Mouse (Mus musculus): ENCODE data around the gene Synpr. TPM values are rescaled to one million over a fixed set of nuclear protein-coding genes. Genes with fewer than 3 reads are reported as not detected.

The Synpr gene
- total and polyA plus RNA-seq, 3 experiments = not detected

GRCm38 (mm10) chr14:13368309-13368708 lies 83.7 kb downstream of the Synpr start:
- dilution Hi-C loops (cut with MboI; ENCODE audit: extremely low pct_ligation_motif_present, extremely low pct_unique_long_range_greater_than_20kb, low sequenced_read_pairs) = no loop called here
- H3K36me3 ChIP-seq (replicated peaks in 1 of 2; ENCODE audit: control insufficient read depth in 1 of 2, insufficient read depth in 1 of 2, low read length in 1 of 2) = no peaks in the 10 kb centered on the region
- in situ Hi-C loops (cut with MboI; ENCODE audit: low pct_ligation_motif_present, low pct_unique_long_range_greater_than_20kb, low sequenced_read_pairs) = loop anchor here (25.0 kb wide), 1 partner anchor 544 kb away; the partner anchor contains the start of gene Gm281
- DNase-seq (ENCODE audit: extremely low read depth) = no peak
- no peaks in the 10 kb centered on the region for H3K27me3 ChIP-seq (replicated peaks)
- no peak overlapping the region for H3K4me3 ChIP-seq (replicated peaks in 1 of 3; ENCODE audit: low read depth in 2 of 3, low read length in 2 of 3, poor library complexity in 1 of 3)
- no peak overlapping the region for H3K9ac ChIP-seq (ENCODE audit: insufficient read depth, low read depth)
- H3K79me2 ChIP-seq (replicated peaks; ENCODE audit: control insufficient read depth, extremely low read depth, insufficient read depth, poor library complexity, severe bottlenecking) = no peaks in the 10 kb centered on the region
- TF ChIP-seq CTCF (conservative IDR thresholded peaks at IDR 0.05 in 1 of 2, IDR thresholded peaks at IDR 0.05 in 1 of 2; ENCODE audit: low read depth in 2 of 2, low read length in 2 of 2) (peak in 1 of 2 experiments; percentile 49; a peak in 2 of 4 replicates), SMC3 (IDR thresholded peaks at IDR 0.05; ENCODE audit: low read depth, low read length) (peak; percentile 18; the same call in 1 of the 2 replicates), CHD1 (IDR thresholded peaks at IDR 0.05; ENCODE audit: low read depth, low read length) (no peak), ZNF384 (IDR thresholded peaks at IDR 0.05; ENCODE audit: low read depth, low read length) (peak; percentile 76), TBP (conservative IDR thresholded peaks at IDR 0.05; ENCODE audit: low read depth, low read length) (no peak), ZMIZ1 (IDR thresholded peaks at IDR 0.05; ENCODE audit: low read depth, low read length) (no peak), MYC (IDR thresholded peaks at IDR 0.05; ENCODE audit: low read depth, low read length) (no peak), GABPA (IDR thresholded peaks at IDR 0.05; ENCODE audit: insufficient replicate concordance, low read depth, low read length) (no peak), BHLHE40 (IDR thresholded peaks at IDR 0.05; ENCODE audit: low read depth, low read length) (no peak), EP300 (IDR thresholded peaks at IDR 0.05; ENCODE audit: low read length) (no peak), KAT2A (IDR thresholded peaks at IDR 0.05; ENCODE audit: insufficient replicate concordance, low read length) (no peak)
- H3K27ac ChIP-seq (ENCODE audit: insufficient read depth, low read depth) = no peak overlapping the region
- H3K4me1 ChIP-seq (ENCODE audit: control insufficient read depth in 1 of 2, insufficient read depth in 2 of 2) = no peaks in the 10 kb centered on the region
- no peak overlapping the region for H3K4me2 ChIP-seq (ENCODE audit: insufficient read depth, low read depth, poor library complexity, severe bottlenecking)
- no peaks in the 10 kb centered on the region for H3K9me3 ChIP-seq (replicated peaks; ENCODE audit: low read length)

GRCm38 (mm10) chr14:13389081-13389480 lies 104.5 kb downstream of the Synpr start:
- Histone ChIP-seq H3K9ac (ENCODE audit: insufficient read depth, low read depth) (no peak overlapping the region), H3K4me1 (ENCODE audit: control insufficient read depth in 1 of 2, insufficient read depth in 2 of 2) (no peaks in the 10 kb centered on the region), H3K4me2 (ENCODE audit: insufficient read depth, low read depth, poor library complexity, severe bottlenecking) (no peak overlapping the region), H3K27me3 (replicated peaks) (no peaks in the 10 kb centered on the region), H3K27ac (ENCODE audit: insufficient read depth, low read depth) (no peak overlapping the region), H3K79me2 (replicated peaks; ENCODE audit: control insufficient read depth, extremely low read depth, insufficient read depth, poor library complexity, severe bottlenecking) (no peaks in the 10 kb centered on the region), H3K9me3 (replicated peaks; ENCODE audit: low read length) (no peaks in the 10 kb centered on the region), H3K4me3 (replicated peaks in 1 of 3; ENCODE audit: low read depth in 2 of 3, low read length in 2 of 3, poor library complexity in 1 of 3) (no peak overlapping the region), H3K36me3 (replicated peaks in 1 of 2; ENCODE audit: control insufficient read depth in 1 of 2, insufficient read depth in 1 of 2, low read length in 1 of 2) (no peaks in the 10 kb centered on the region)
- dilution Hi-C loops (cut with MboI; ENCODE audit: extremely low pct_ligation_motif_present, extremely low pct_unique_long_range_greater_than_20kb, low sequenced_read_pairs) (no loop called here), in situ Hi-C loops (cut with MboI; ENCODE audit: low pct_ligation_motif_present, low pct_unique_long_range_greater_than_20kb, low sequenced_read_pairs) (no loop called here)
- DNase-seq (ENCODE audit: extremely low read depth) = no peak
- no peak for TF ChIP-seq MAX (IDR thresholded peaks at IDR 0.05; ENCODE audit: low read length)
- TF ChIP-seq ETS1 (conservative IDR thresholded peaks at IDR 0.05; ENCODE audit: low read depth, low read length) = no peak
- no peak for TF ChIP-seq KAT2A (IDR thresholded peaks at IDR 0.05; ENCODE audit: insufficient replicate concordance, low read length)
- TF ChIP-seq HCFC1 (IDR thresholded peaks at IDR 0.05; ENCODE audit: low read depth, low read length) = no peak
- TF ChIP-seq UBTF (IDR thresholded peaks at IDR 0.05; ENCODE audit: low read depth, low read length) = no peak
- TF ChIP-seq CHD2 (IDR thresholded peaks at IDR 0.05; ENCODE audit: low read length) = no peak
- TF ChIP-seq IRF4 (IDR thresholded peaks at IDR 0.05; ENCODE audit: low read depth, low read length) = no peak
- no peak for TF ChIP-seq EP300 (IDR thresholded peaks at IDR 0.05; ENCODE audit: low read length)

All from CH12.LX (cell line).